Mouse (Mus musculus) liver, embryonic 12.5 days (tissue): Measurements from ENCODE around the gene Zscan4f. TPM values are rescaled to one million over a fixed set of nuclear protein-coding genes. Genes with fewer than 3 reads are reported as not detected.
"Not testable (repeated sequence)": the region's sequence is repeated elsewhere in the genome, so short reads cannot be mapped to it uniquely, and the experiment has no call there.

Source experiments
- ATAC-seq: fragments of 200-750 bp; cut with Nextera tagmentation; 2 replicates; pipeline ENCODE4 v1.8.0; 2017; ENCODE audit warnings: moderate number of reproducible peaks, mild to moderate bottlenecking, moderate library complexity
- H3K27ac ChIP-seq: fragments of 300-500 bp; sonication (generic); 2 replicates; pipeline ENCODE4 v1.5.1; 2016; ENCODE audit warnings: mild to moderate bottlenecking
- H3K27me3 ChIP-seq: fragments of 300-500 bp; sonication (generic); replicated peaks from 2 replicates; pipeline ENCODE4 v1.6.1; 2016; ENCODE audit warnings: mild to moderate bottlenecking, moderate library complexity
- H3K36me3 ChIP-seq: fragments of 300-500 bp; sonication (generic); 2 replicates; pipeline ENCODE4 v1.6.1; 2016; ENCODE audit warnings: mild to moderate bottlenecking, moderate library complexity
- H3K4me1 ChIP-seq: fragments of 300-500 bp; sonication (generic); 2 replicates; pipeline ENCODE4 v1.6.1; 2016
- H3K4me2 ChIP-seq: fragments of 300-500 bp; sonication (generic); 2 replicates; pipeline ENCODE4 v1.6.1; 2016; ENCODE audit warnings: mild to moderate bottlenecking, moderate library complexity
- H3K4me3 ChIP-seq: fragments of 300-500 bp; sonication (generic); 2 replicates; pipeline ENCODE4 v1.5.1; 2016; ENCODE audit warnings: mild to moderate bottlenecking, moderate library complexity
- H3K9ac ChIP-seq: fragments of 300-500 bp; sonication (generic); 2 replicates; pipeline ENCODE4 v1.6.1; 2016; ENCODE audit warnings: mild to moderate bottlenecking, moderate library complexity
- H3K9me3 ChIP-seq: fragments of 300-500 bp; sonication (generic); replicated peaks from 2 replicates; pipeline ENCODE4 v1.6.1; 2016; ENCODE audit warnings: mild to moderate bottlenecking, moderate library complexity
- WGBS: fragments of 180-500 bp; shearing (Covaris S2); methylation state at CpG from one replicate; pipeline ENCODE4 v1.1.7; 2016; ENCODE audit not compliant: insufficient replicate concordance; 5-methylcytosine and 5-hydroxymethylcytosine counted together
- microRNA-seq: library from miRNA; unstranded; fragments of <30 nt; microRNA quantifications from one replicate; pipeline ENCODE4, GENCODE M21; 2017
- polyA plus RNA-seq: library from polyadenylated mRNA; unstranded; fragments of >200 nt; fragmentation: Nextera tagmentation; extraction: Ambion mirVana; gene quantifications from 2 replicates; pipeline ENCODE4 v1.2.1, GENCODE M21; 2016

Gene Zscan4f
- not detected in 2 replicates for polyA plus RNA-seq

DNA sequence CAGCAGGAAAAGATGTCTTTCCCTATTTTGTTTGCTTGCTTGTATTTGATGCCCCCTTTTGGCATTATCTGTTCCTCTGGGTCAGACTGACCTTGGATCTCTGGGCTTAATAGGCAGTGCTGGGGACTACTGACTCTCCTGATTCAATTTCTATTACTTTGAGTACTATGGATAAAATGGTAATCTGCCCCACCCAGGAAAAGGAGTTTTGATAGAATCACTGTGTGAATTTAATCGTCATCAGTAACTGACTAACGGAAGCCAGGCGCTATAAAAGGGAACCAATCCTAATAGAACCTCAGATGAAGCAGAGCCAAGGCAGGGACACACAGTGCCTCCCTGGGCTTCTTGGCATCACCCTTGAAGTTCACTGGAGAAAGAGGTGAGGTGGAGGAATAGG, at the start of gene Zscan4f:
Zscan4f (plus strand) TSS at position 301 of the 400 bp plus-strand sequence.
- H3K27me3 ChIP-seq: not testable (repeated sequence)

DNA sequence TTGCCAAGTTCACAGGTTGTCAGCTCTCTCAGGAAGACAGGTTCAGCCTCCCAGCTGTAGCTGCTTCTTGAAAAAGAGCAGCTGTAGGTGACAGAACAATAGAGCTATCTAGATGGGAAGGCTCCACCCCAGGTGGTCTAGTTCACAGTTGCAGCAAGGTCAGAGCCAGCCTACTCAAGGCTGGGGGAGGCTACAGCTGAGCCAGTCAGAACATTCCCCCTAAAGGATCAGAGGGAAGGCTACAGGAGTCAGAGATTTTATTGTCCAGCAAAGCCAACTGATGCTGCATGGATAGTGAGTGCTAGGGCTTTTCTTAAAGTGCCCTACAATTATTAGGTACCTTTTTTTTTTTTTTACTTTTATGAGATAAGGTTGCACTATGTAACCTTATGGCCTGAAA, 13.1 kb upstream of the Zscan4f start:
- not testable (repeated sequence) for H3K9ac ChIP-seq, H3K27me3 ChIP-seq, H3K36me3 ChIP-seq, H3K4me1 ChIP-seq, ATAC-seq, H3K4me2 ChIP-seq, H3K4me3 ChIP-seq, H3K27ac ChIP-seq, H3K9me3 ChIP-seq

More for the DNA sequence above, at the start of gene Zscan4f:
- H3K36me3 ChIP-seq, H3K9ac ChIP-seq, ATAC-seq, H3K9me3 ChIP-seq, H3K4me1 ChIP-seq, H3K4me2 ChIP-seq, H3K4me3 ChIP-seq, H3K27ac ChIP-seq: not testable (repeated sequence)
- WGBS: 70% methylated on average over 3 of the region's 3 CpGs

Small RNA genes lying within 50 kb of the gene (microRNA-seq; reads per million reads assigned to microRNA genes)
- not detected for gene Gm23087

Other genes with a start within 250 kb of the Zscan4f start
- gene Zscan4d, start 231.8 kb upstream of the Zscan4f start, polyA plus RNA-seq: not detected in 2 replicates
- gene Zscan4e, start 87.2 kb upstream of the Zscan4f start, polyA plus RNA-seq: not detected in 2 replicates
- not detected in 2 replicates for gene Zscan4-ps2, start 116.4 kb downstream of the Zscan4f start, polyA plus RNA-seq
- not detected in 2 replicates for gene Zscan4-ps3, start 211.4 kb downstream of the Zscan4f start, polyA plus RNA-seq